Mouse (Mus musculus): ENCODE data around the gene Urm1.

DNA sequence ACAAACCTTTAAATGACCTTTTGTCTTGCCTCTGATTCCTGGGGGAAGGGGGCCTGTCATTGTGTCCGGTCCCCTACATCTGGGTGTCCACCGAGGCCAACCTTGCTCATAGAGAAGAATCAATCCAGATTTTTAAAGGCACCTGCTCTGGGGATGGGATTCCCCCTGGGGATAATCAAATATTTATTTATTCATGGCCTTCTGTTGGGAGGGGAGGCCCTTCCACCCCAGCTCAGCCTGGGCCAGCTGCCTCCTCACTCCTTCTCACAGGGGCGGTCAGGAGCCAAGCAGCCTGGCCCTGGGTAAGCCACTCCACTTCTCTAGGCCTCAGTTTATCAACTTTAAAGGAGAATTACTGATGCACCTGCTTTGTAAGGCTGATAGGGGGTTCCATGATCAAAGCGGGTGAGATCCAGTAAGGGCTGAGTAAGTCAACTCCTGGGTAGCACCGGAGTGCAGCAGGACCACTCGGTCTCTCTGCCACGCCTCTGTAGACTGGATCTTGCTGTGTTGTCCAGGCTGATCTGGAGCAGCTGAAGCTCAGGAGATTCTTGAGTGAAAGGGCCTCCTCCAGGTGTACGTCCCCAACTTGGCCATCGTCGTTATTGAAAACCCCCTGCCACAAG, 35.8 kb downstream of the Urm1 start:
- no peak for TF ChIP-seq CTCF (IDR thresholded peaks at IDR 0.05; ENCODE audit: borderline replicate concordance, control insufficient read depth, extremely low read depth, insufficient read depth, low read length, poor library complexity)
- TF ChIP-seq POLR2A (IDR thresholded peaks at IDR 0.05; ENCODE audit: control insufficient read depth, extremely low read depth, insufficient read depth, low read length, poor library complexity), result no peak
